Mouse (Mus musculus): ENCODE data around the gene Fnip1. TPM values are rescaled to one million over a fixed set of nuclear protein-coding genes. Genes with fewer than 3 reads are reported as not detected.

The Fnip1 gene
- total and polyA plus RNA-seq, 3 experiments, result 1.6 to 74.0 (median 56.1) TPM

- ATAC-seq (ENCODE audit: extremely low read depth, insufficient number of reproducible peaks, low FRiP score, poor library complexity, severe bottlenecking), result no peak
- Histone ChIP-seq H3K4me1 (ENCODE audit: insufficient read depth, low read depth, low read length) (peaks cover 10% of the 10 kb centered on the region), H3K9me3 (replicated peaks) (no peaks in the 10 kb centered on the region), H3K27me3 (ENCODE audit: insufficient read depth, low read length) (no peaks in the 10 kb centered on the region), H3K4me3 (ENCODE audit: low read depth, low read length) (no peak overlapping the region), H3K36me3 (replicated peaks) (peaks cover 24% of the 10 kb centered on the region)
- no peak for DNase-seq (ENCODE audit: low spot score)
- no peak for TF ChIP-seq CTCF (IDR thresholded peaks at IDR 0.05; ENCODE audit: low read depth, low read length)
- no peak for TF ChIP-seq TAL1 (conservative IDR thresholded peaks at IDR 0.05; ENCODE audit: low read depth, low read length)
- TF ChIP-seq POLR2AphosphoS5 (IDR thresholded peaks at IDR 0.05; ENCODE audit: insufficient replicate concordance, low read depth, low read length), result no peak
- TF ChIP-seq GATA2 (IDR thresholded peaks at IDR 0.05; ENCODE audit: borderline replicate concordance, low read depth, low read length), result no peak
- no peak for TF ChIP-seq GATA1 (IDR thresholded peaks at IDR 0.05; ENCODE audit: borderline replicate concordance, low read length)
These were observed 104.4 kb downstream of the Fnip1 start for GRCm38 (mm10) chr11:54542414-54542813.

GRCm38 (mm10) chr11:54554970-54555369 lies 117.0 kb downstream of the Fnip1 start:
- peaks cover 3% of the 10 kb centered on the region; the same call in 1 of the 2 replicates for H3K4me1 ChIP-seq (ENCODE audit: insufficient read depth, low read depth, low read length)
- ATAC-seq (ENCODE audit: extremely low read depth, insufficient number of reproducible peaks, low FRiP score, poor library complexity, severe bottlenecking) (no peak), DNase-seq (ENCODE audit: low spot score) (no peak)
- peaks cover 29% of the 10 kb centered on the region for H3K36me3 ChIP-seq (replicated peaks)
- no peak for TF ChIP-seq GATA2 (IDR thresholded peaks at IDR 0.05; ENCODE audit: borderline replicate concordance, low read depth, low read length)
- TF ChIP-seq GATA1 (IDR thresholded peaks at IDR 0.05; ENCODE audit: borderline replicate concordance, low read length), result no peak
- TF ChIP-seq POLR2AphosphoS5 (IDR thresholded peaks at IDR 0.05; ENCODE audit: insufficient replicate concordance, low read depth, low read length), result no peak
- no peak for TF ChIP-seq TAL1 (conservative IDR thresholded peaks at IDR 0.05; ENCODE audit: low read depth, low read length)
- no peak for TF ChIP-seq CTCF (IDR thresholded peaks at IDR 0.05; ENCODE audit: low read depth, low read length)
- no peak overlapping the region for H3K4me3 ChIP-seq (ENCODE audit: low read depth, low read length)
- no peaks in the 10 kb centered on the region for H3K9me3 ChIP-seq (replicated peaks)
- no peaks in the 10 kb centered on the region for H3K27me3 ChIP-seq (ENCODE audit: insufficient read depth, low read length)

GRCm38 (mm10) chr11:54562761-54563160 lies 124.8 kb downstream of the Fnip1 start:
- TF ChIP-seq GATA1 (IDR thresholded peaks at IDR 0.05; ENCODE audit: borderline replicate concordance, low read length) (no peak), GATA2 (IDR thresholded peaks at IDR 0.05; ENCODE audit: borderline replicate concordance, low read depth, low read length) (no peak), POLR2AphosphoS5 (IDR thresholded peaks at IDR 0.05; ENCODE audit: insufficient replicate concordance, low read depth, low read length) (no peak), TAL1 (conservative IDR thresholded peaks at IDR 0.05; ENCODE audit: low read depth, low read length) (no peak), CTCF (IDR thresholded peaks at IDR 0.05; ENCODE audit: low read depth, low read length) (no peak)
- no peak for DNase-seq (ENCODE audit: low spot score)

More at GRCm38 (mm10) chr11:54562761-54563160, 124.8 kb downstream of the Fnip1 start:
- H3K4me3 ChIP-seq (ENCODE audit: low read depth, low read length), result no peak overlapping the region
- H3K9me3 ChIP-seq (replicated peaks), result no peaks in the 10 kb centered on the region
- no peaks in the 10 kb centered on the region for H3K4me1 ChIP-seq (ENCODE audit: insufficient read depth, low read depth, low read length)
- H3K36me3 ChIP-seq (replicated peaks), result peaks cover 23% of the 10 kb centered on the region
- H3K27me3 ChIP-seq (ENCODE audit: insufficient read depth, low read length), result no peaks in the 10 kb centered on the region
- ATAC-seq (ENCODE audit: extremely low read depth, insufficient number of reproducible peaks, low FRiP score, poor library complexity, severe bottlenecking), result no peak

Other genes with a start within 250 kb of the Fnip1 start
- gene Csf2, start 188.5 kb upstream of the Fnip1 start, total RNA-seq (2014; fragmentation: Nextera tagmentation), result not detected in 2 replicates
- 0.35 and 0.82 TPM in 2 replicates for gene Csf2, start 188.5 kb upstream of the Fnip1 start, total RNA-seq (2017)
- gene Csf2, start 188.5 kb upstream of the Fnip1 start, polyA plus RNA-seq (2012), result not detected in 2 replicates
- gene Il3, start 170.9 kb upstream of the Fnip1 start, total RNA-seq (2014; fragmentation: Nextera tagmentation), result not detected in 2 replicates
- gene Il3, start 170.9 kb upstream of the Fnip1 start, total RNA-seq (2017), result 0.22 TPM in 1 of 2 replicates, not detected in the other
- not detected in 2 replicates for gene Il3, start 170.9 kb upstream of the Fnip1 start, polyA plus RNA-seq (2012)
- not detected in 2 replicates for gene Acsl6, start 134.4 kb upstream of the Fnip1 start, total RNA-seq (2014; fragmentation: Nextera tagmentation)
- 0.06 and 0.11 TPM in 2 replicates for gene Acsl6, start 134.4 kb upstream of the Fnip1 start, total RNA-seq (2017)
- not detected in 2 replicates for gene Acsl6, start 134.4 kb upstream of the Fnip1 start, polyA plus RNA-seq (2012)
- gene Meikin, start 67.5 kb upstream of the Fnip1 start, total RNA-seq (2014; fragmentation: Nextera tagmentation), result not detected in 2 replicates
- not detected in 2 replicates for gene Meikin, start 67.5 kb upstream of the Fnip1 start, total RNA-seq (2017)
- not detected in 2 replicates for gene Meikin, start 67.5 kb upstream of the Fnip1 start, polyA plus RNA-seq (2012)
- gene Rapgef6, start 84.6 kb downstream of the Fnip1 start, total RNA-seq (2014; fragmentation: Nextera tagmentation), result 60.4 and 76.5 TPM in 2 replicates
- gene Rapgef6, start 84.6 kb downstream of the Fnip1 start, total RNA-seq (2017), result 44.8 and 49.0 TPM in 2 replicates
- gene Rapgef6, start 84.6 kb downstream of the Fnip1 start, polyA plus RNA-seq (2012), result 16.2 and 18.9 TPM in 2 replicates

Data from G1E (cell line).